Mouse (Mus musculus) embryonic stem cell, embryonic (primary cell): ENCODE data around the gene Klhdc1.

ENCODE experiments used
- CTCF ChIA-PET, 4 experiments: fragments of 300-600 bp in 2 of 4; fragments of 350-600 bp in 2 of 4; sonication (Branson Sonifier 250); formaldehyde crosslinking; loops; one replicate each; lab custom pipeline; 2022; ENCODE audit warnings: inconsistent platforms in 2 of 4; lab: Charles Lee
- POLR2A ChIA-PET, 4 experiments: fragments of 300-600 bp in 2 of 4; fragments of 350-600 bp in 2 of 4; sonication (Branson Sonifier 250); formaldehyde crosslinking; loops; one replicate each; lab custom pipeline; 2022; ENCODE audit warnings: antibody characterized with exemption in 4 of 4, inconsistent platforms in 1 of 4; lab: Charles Lee

Klhdc1 gene

GRCm38 (mm10) chr12:69240876-69241275, at the start of gene Klhdc1:
Gene Klhdc1 (plus strand): TSS chr12:69241176.
- POLR2A ChIA-PET, result interaction anchor here in 2 of 4 experiments (0.6 to 2.1 kb wide), 3 partner anchors 10 to 460 kb away, joined by 3 to 10 read pairs (median 3); no protein-coding TSS in a partner anchor

GRCm38 (mm10) chr12:69191396-69191795, 49.6 kb upstream of the Klhdc1 start:
- CTCF ChIA-PET, result interaction anchor here in 1 of 4 experiments (0.6 to 0.7 kb wide), 2 partner anchors 60 to 328 kb away, joined by 3 to 5 read pairs; no protein-coding TSS in a partner anchor
- POLR2A ChIA-PET, result interaction anchor here in 3 of 4 experiments (0.6 to 1.4 kb wide), 7 partner anchors 11 to 35 kb away, joined by 3 to 5 read pairs (median 4); partner anchors contain the start of genes Lrr1 (in 1 of the 3) and Rps29 (in 1 of the 3)

More at GRCm38 (mm10) chr12:69240876-69241275, at the start of gene Klhdc1:
- CTCF ChIA-PET, result interaction anchor here in 3 of 4 experiments (0.6 to 1.9 kb wide), 3 partner anchors 12 kb away, joined by 4 to 6 read pairs (median 4); no protein-coding TSS in a partner anchor

- POLR2A ChIA-PET, result interaction anchor here in 2 of 4 experiments (1.0 to 2.0 kb wide), 4 partner anchors 9 to 36 kb away, joined by 5 to 12 read pairs (median 6); partner anchors contain the start of genes Mgat2 (in 2 of the 2) and Rpl36al (in 2 of the 2)
- CTCF ChIA-PET, result no interaction called here
Measured at GRCm38 (mm10) chr12:69192637-69193036, 48.3 kb upstream of the Klhdc1 start.

- POLR2A ChIA-PET, result interaction anchor here in 3 of 4 experiments (0.6 to 4.8 kb wide), 36 partner anchors 8 to 533 kb away, joined by 3 to 32 read pairs (median 3); partner anchors contain the start of genes Mgat2 (in 3 of the 3), Rps29 (in 3 of the 3), Lrr1 (in 2 of the 3) and Rpl36al (in 2 of the 3)
- CTCF ChIA-PET, result interaction anchor here in 1 of 4 experiments (0.6 to 1.5 kb wide), 7 partner anchors 12 to 90 kb away, joined by 3 to 6 read pairs (median 3); partner anchors contain the start of genes Mgat2 and Rpl36al
Measured at GRCm38 (mm10) chr12:69196444-69197377, 44.3 kb upstream of the Klhdc1 start, which contains the start of gene Gm49383. Gene Gm49383 (minus strand): TSS chr12:69197104.

- ChIA-PET POLR2A (interaction anchor here in 3 of 4 experiments (0.6 to 4.8 kb wide), 34 partner anchors 9 to 532 kb away, joined by 3 to 32 read pairs (median 4); partner anchors contain the start of genes Mgat2 (in 3 of the 3), Rps29 (in 3 of the 3), Lrr1 (in 2 of the 3) and Rpl36al (in 2 of the 3)), CTCF (interaction anchor here in 1 of 4 experiments (0.6 to 1.5 kb wide), 6 partner anchors 12 to 90 kb away, joined by 3 to 6 read pairs (median 3); partner anchors contain the start of genes Mgat2 and Rpl36al)
Measured at GRCm38 (mm10) chr12:69197378-69198163, 43.4 kb upstream of the Klhdc1 start.

- ChIA-PET POLR2A (interaction anchor here in 3 of 4 experiments (1.2 to 4.8 kb wide), 12 partner anchors 9 to 101 kb away, joined by 3 to 32 read pairs (median 6); partner anchors contain the start of genes Mgat2 (in 2 of the 3), Rps29 (in 2 of the 3), Lrr1 (in 1 of the 3) and Rpl36al (in 1 of the 3)), CTCF (interaction anchor here in 1 of 4 experiments (1.5 kb wide), 1 partner anchor 14 kb away, joined by 6 read pairs; the partner anchor contains the start of genes Mgat2 and Rpl36al)
Measured at GRCm38 (mm10) chr12:69198164-69198535, 42.8 kb upstream of the Klhdc1 start, which contains the start of gene Dnaaf2. Gene Dnaaf2 (minus strand): TSS chr12:69198429.

- ChIA-PET POLR2A (interaction anchor here in 2 of 4 experiments (1.2 to 4.8 kb wide), 7 partner anchors 11 to 41 kb away, joined by 3 to 32 read pairs (median 15); partner anchors contain the start of genes Mgat2 (in 2 of the 2), Lrr1 (in 1 of the 2), Pole2 (in 1 of the 2) and Rpl36al (in 1 of the 2)), CTCF (interaction anchor here in 1 of 4 experiments (0.6 kb wide), 1 partner anchor 173 kb away, joined by 3 read pairs; the partner anchor contains the start of gene Arf6)
Measured at GRCm38 (mm10) chr12:69198985-69199384, 42.0 kb upstream of the Klhdc1 start.

GRCm38 (mm10) chr12:69204052-69204833, 36.7 kb upstream of the Klhdc1 start, which contains the start of gene Gm49384:
Gene Gm49384 (minus strand): TSS chr12:69204267.
- ChIA-PET POLR2A (interaction anchor here in 2 of 4 experiments (0.6 to 1.0 kb wide), 5 partner anchors 9 to 212 kb away, joined by 3 to 5 read pairs (median 4); partner anchors contain the start of gene Rps29 (in 1 of the 2)), CTCF (interaction anchor here in 2 of 4 experiments (0.6 to 0.7 kb wide), 3 partner anchors 10 to 73 kb away, joined by 3 read pairs; no protein-coding TSS in a partner anchor)

- CTCF ChIA-PET, result interaction anchor here in 1 of 4 experiments (0.6 kb wide), 1 partner anchor 659 kb away, joined by 3 read pairs; no protein-coding TSS in a partner anchor
Measured at GRCm38 (mm10) chr12:69207396-69207795, 33.6 kb upstream of the Klhdc1 start.

GRCm38 (mm10) chr12:69207926-69208325, 33.0 kb upstream of the Klhdc1 start:
- ChIA-PET CTCF (interaction anchor here in 1 of 4 experiments (0.6 kb wide), 1 partner anchor 658 kb away, joined by 3 read pairs; no protein-coding TSS in a partner anchor), POLR2A (interaction anchor here in 2 of 4 experiments (0.9 to 1.3 kb wide), 4 partner anchors 11 to 49 kb away, joined by 3 to 6 read pairs (median 4); partner anchors contain the start of genes Gm49383 (in 2 of the 2) and Rps29 (in 1 of the 2))

More at GRCm38 (mm10) chr12:69207396-69207795, 33.6 kb upstream of the Klhdc1 start:
- POLR2A ChIA-PET, result interaction anchor here in 2 of 4 experiments (0.9 to 1.3 kb wide), 5 partner anchors 10 to 48 kb away, joined by 3 to 6 read pairs (median 3); partner anchors contain the start of genes Gm49383 (in 2 of the 2), Mgat2 (in 1 of the 2) and Rps29 (in 1 of the 2)

GRCm38 (mm10) chr12:69208520-69208919, 32.5 kb upstream of the Klhdc1 start:
- CTCF ChIA-PET, result no interaction called here

GRCm38 (mm10) chr12:69210056-69210979, 30.7 kb upstream of the Klhdc1 start:
- POLR2A ChIA-PET, result interaction anchor here in 3 of 4 experiments (0.6 to 2.2 kb wide), 34 partner anchors 9 to 372 kb away, joined by 3 to 15 read pairs (median 4); partner anchors contain the start of genes Lrr1 (in 3 of the 3), Gm49383 (in 2 of the 3), Pole2 (in 2 of the 3) and Dnaaf2 (in 1 of the 3)
- CTCF ChIA-PET, result interaction anchor here (0.5 to 2.4 kb wide), 12 partner anchors 13 to 149 kb away, joined by 3 to 24 read pairs (median 3); partner anchors contain the start of genes Gm49383 (in 1 of the 4) and Lrr1 (in 1 of the 4)

More at GRCm38 (mm10) chr12:69208520-69208919, 32.5 kb upstream of the Klhdc1 start:
- POLR2A ChIA-PET, result interaction anchor here in 1 of 4 experiments (1.2 to 1.3 kb wide), 2 partner anchors 12 to 20 kb away, joined by 4 to 6 read pairs; partner anchors contain the start of gene Gm49383

GRCm38 (mm10) chr12:69211057-69211456, 29.9 kb upstream of the Klhdc1 start:
- POLR2A ChIA-PET, result interaction anchor here in 3 of 4 experiments (0.6 to 2.2 kb wide), 26 partner anchors 9 to 856 kb away, joined by 3 to 15 read pairs (median 5); partner anchors contain the start of genes Rps29 (in 2 of the 3), Dnaaf2 (in 1 of the 3), Gm49383 (in 1 of the 3) and Lrr1 (in 1 of the 3)

More at GRCm38 (mm10) chr12:69211057-69211456, 29.9 kb upstream of the Klhdc1 start:
- CTCF ChIA-PET, result interaction anchor here (0.5 to 2.4 kb wide), 8 partner anchors 14 to 930 kb away, joined by 3 to 7 read pairs (median 4); partner anchors contain the start of gene Gm49383 (in 1 of the 4)
